Mouse (Mus musculus): ENCODE measurements around the gene Alox12. TPM values are rescaled to one million over a fixed set of nuclear protein-coding genes. Genes with fewer than 3 reads are reported as not detected.

Gene Alox12
- polyA plus RNA-seq, 1 experiment = 164 TPM

- Histone ChIP-seq H3K4me1 (peaks cover 70% of the 10 kb centered on the region), H3K27me3 (replicated peaks) (peaks cover 9% of the 10 kb centered on the region), H3K9me3 (no peaks in the 10 kb centered on the region), H3K4me3 (replicated peaks) (peak overlapping the region; percentile 62), H3K36me3 (replicated peaks; ENCODE audit: low read length) (peaks cover 42% of the 10 kb centered on the region)
- no peak for TF ChIP-seq FLI1 (IDR thresholded peaks at IDR 0.05; ENCODE audit: low read length)
- no peak for TF ChIP-seq GATA1 (IDR thresholded peaks at IDR 0.05; ENCODE audit: borderline replicate concordance, low read length)
These were observed 20.7 kb downstream of the Alox12 start for GRCm38 (mm10) chr11:70234497-70234896.

DNA sequence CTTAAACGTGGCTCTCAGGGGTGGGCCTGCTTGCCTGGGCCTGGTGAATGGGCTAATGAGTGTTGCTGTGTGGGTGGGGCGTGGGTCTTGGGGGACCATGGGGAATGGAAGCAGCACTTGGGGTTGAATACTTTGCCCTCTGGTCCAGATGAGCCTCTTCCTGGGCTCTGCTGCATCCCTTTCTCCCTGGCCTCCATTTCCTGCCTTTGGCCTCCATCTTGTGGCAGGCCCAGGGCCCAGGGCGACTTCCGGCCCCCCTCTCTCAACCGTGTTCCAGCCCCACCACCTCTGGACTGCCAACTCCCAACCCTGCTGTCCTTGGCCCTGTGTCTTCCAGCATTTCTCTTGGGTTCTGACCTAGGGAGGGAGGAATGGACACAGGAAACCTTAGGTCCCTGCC, 21.1 kb downstream of the Alox12 start:
- TF ChIP-seq GATA1 (IDR thresholded peaks at IDR 0.05; ENCODE audit: borderline replicate concordance, low read length) (no peak), FLI1 (IDR thresholded peaks at IDR 0.05; ENCODE audit: low read length) (no peak)
- Histone ChIP-seq H3K4me1 (peaks cover 75% of the 10 kb centered on the region), H3K36me3 (replicated peaks; ENCODE audit: low read length) (peaks cover 42% of the 10 kb centered on the region), H3K27me3 (replicated peaks) (peaks cover 13% of the 10 kb centered on the region), H3K9me3 (no peaks in the 10 kb centered on the region), H3K4me3 (replicated peaks) (peak overlapping the region; percentile 38)

DNA sequence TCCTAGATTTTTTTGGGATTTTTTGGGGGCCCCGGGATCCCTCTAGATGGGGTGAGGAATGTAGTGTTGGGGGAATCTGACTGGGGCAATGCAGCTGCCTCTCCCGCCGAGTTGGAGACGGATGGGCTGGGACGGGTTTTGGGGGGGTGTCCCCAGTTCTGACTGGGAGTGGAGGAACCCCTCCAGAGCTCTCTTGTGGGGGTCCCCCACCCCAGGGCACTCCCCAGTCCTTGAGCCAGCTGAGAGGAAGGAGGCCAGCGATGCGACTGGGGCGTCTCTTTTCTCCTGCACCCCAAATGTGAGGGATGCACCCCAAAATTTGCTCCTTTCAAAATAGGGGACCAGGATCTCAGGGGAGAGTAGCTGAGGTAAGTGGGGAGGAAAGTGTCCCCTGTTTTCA, 22.1 kb downstream of the Alox12 start:
- TF ChIP-seq FLI1 (IDR thresholded peaks at IDR 0.05; ENCODE audit: low read length) = no peak
- no peak for TF ChIP-seq GATA1 (IDR thresholded peaks at IDR 0.05; ENCODE audit: borderline replicate concordance, low read length)
- H3K36me3 ChIP-seq (replicated peaks; ENCODE audit: low read length) = peaks cover 32% of the 10 kb centered on the region
- H3K9me3 ChIP-seq = no peaks in the 10 kb centered on the region
- peaks cover 81% of the 10 kb centered on the region for H3K4me1 ChIP-seq
- peaks cover 23% of the 10 kb centered on the region for H3K27me3 ChIP-seq (replicated peaks)
- no peak overlapping the region for H3K4me3 ChIP-seq (replicated peaks)

- TF ChIP-seq FLI1 (IDR thresholded peaks at IDR 0.05; ENCODE audit: low read length) (no peak), GATA1 (IDR thresholded peaks at IDR 0.05; ENCODE audit: borderline replicate concordance, low read length) (no peak)
- Histone ChIP-seq H3K9me3 (no peaks in the 10 kb centered on the region), H3K4me1 (peaks cover 85% of the 10 kb centered on the region), H3K36me3 (replicated peaks; ENCODE audit: low read length) (peaks cover 29% of the 10 kb centered on the region), H3K4me3 (replicated peaks) (no peak overlapping the region), H3K27me3 (replicated peaks) (peaks cover 23% of the 10 kb centered on the region)
These were observed 22.6 kb downstream of the Alox12 start for GRCm38 (mm10) chr11:70232546-70232945.

DNA sequence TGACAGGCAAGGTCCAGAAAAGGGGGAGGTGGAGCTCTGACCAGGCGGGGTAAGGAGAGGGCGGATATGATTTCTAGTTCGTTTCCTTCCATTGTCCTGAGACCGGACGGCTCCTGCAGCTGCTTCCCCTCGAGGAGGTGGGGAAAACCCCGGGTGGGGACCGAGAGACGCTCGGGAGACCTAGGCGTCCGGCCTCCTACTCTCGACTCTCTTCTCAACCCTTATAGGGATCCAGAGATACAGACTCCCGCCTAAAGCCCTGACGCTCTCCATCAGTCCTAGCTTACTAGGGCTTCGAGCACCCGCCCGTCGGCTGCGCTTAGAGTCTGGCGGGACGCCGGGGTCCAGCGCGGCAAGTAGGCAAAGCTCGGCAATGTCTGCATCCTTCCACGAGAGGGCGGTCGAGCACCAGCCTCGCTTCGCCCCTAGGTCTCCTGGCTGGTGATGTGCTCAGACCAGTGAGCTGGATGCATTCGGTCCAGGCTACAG, 24.9 kb downstream of the Alox12 start:
- Histone ChIP-seq H3K4me1 (peaks cover 82% of the 10 kb centered on the region), H3K4me3 (replicated peaks) (peak overlapping the region; percentile 89), H3K9me3 (no peaks in the 10 kb centered on the region), H3K27me3 (replicated peaks) (peaks cover 28% of the 10 kb centered on the region), H3K36me3 (replicated peaks; ENCODE audit: low read length) (peaks cover 14% of the 10 kb centered on the region)
- TF ChIP-seq FLI1 (IDR thresholded peaks at IDR 0.05; ENCODE audit: low read length) (no peak), GATA1 (IDR thresholded peaks at IDR 0.05; ENCODE audit: borderline replicate concordance, low read length) (no peak)

- TF ChIP-seq FLI1 (IDR thresholded peaks at IDR 0.05; ENCODE audit: low read length) = no peak
- TF ChIP-seq GATA1 (IDR thresholded peaks at IDR 0.05; ENCODE audit: borderline replicate concordance, low read length) = no peak
- peak within 1 kb of the TSS; percentile 89 for H3K4me3 ChIP-seq (replicated peaks)
- H3K36me3 ChIP-seq (replicated peaks; ENCODE audit: low read length) = peaks cover 5% of the 10 kb centered on the region
- H3K4me1 ChIP-seq = peaks cover 81% of the 10 kb centered on the region
- peaks cover 28% of the 10 kb centered on the region for H3K27me3 ChIP-seq (replicated peaks)
- H3K9me3 ChIP-seq = no peaks in the 10 kb centered on the region
These were observed 25.7 kb downstream of the Alox12 start, which contains the start of gene Bcl6b for GRCm38 (mm10) chr11:70229260-70230010. Gene Bcl6b (minus strand): TSS chr11:70229798.

- H3K4me3 ChIP-seq (replicated peaks) = peak overlapping the region; percentile 89
- TF ChIP-seq GATA1 (IDR thresholded peaks at IDR 0.05; ENCODE audit: borderline replicate concordance, low read length) (no peak), FLI1 (IDR thresholded peaks at IDR 0.05; ENCODE audit: low read length) (no peak)
- H3K4me1 ChIP-seq = peaks cover 81% of the 10 kb centered on the region
- no peaks in the 10 kb centered on the region for H3K9me3 ChIP-seq
- peaks cover 28% of the 10 kb centered on the region for H3K27me3 ChIP-seq (replicated peaks)
- no peaks in the 10 kb centered on the region for H3K36me3 ChIP-seq (replicated peaks; ENCODE audit: low read length)
These were observed 26.3 kb downstream of the Alox12 start for GRCm38 (mm10) chr11:70228828-70229227.

DNA sequence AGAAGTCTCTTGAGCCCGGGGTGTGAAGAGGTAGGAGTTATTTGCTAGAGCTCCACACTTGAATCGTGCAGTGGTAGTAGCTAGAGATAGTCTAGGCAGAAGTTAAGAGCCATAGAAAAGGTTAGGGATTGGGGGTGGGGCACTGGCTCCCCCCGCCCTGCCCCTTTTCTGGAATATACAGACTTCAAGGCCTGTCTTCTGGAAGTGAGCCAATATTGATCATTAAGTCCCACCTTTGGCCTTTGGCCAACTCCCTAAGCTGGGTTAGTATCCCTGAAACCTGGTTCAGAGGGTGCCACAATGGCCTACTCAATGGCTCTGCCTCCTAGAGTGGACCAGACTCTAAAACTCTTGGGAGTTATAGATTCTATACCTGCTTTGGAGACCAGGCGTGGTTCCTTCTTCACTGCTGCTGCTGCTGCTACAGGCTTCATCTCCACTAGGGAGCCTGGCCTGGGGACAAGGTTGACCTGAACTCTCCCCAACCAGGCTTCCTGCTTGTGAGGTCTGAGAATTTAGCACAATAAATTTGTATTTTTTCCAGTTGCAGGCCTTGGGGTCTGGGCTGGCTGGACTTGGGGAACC, 27.4 kb downstream of the Alox12 start:
- Histone ChIP-seq H3K4me3 (replicated peaks) (no peak overlapping the region), H3K27me3 (replicated peaks) (peaks cover 28% of the 10 kb centered on the region), H3K9me3 (no peaks in the 10 kb centered on the region), H3K4me1 (peaks cover 82% of the 10 kb centered on the region), H3K36me3 (replicated peaks; ENCODE audit: low read length) (no peaks in the 10 kb centered on the region)
- TF ChIP-seq FLI1 (IDR thresholded peaks at IDR 0.05; ENCODE audit: low read length) (no peak), GATA1 (IDR thresholded peaks at IDR 0.05; ENCODE audit: borderline replicate concordance, low read length) (no peak)

GRCm38 (mm10) chr11:70227126-70227525, 28.0 kb downstream of the Alox12 start:
- H3K4me3 ChIP-seq (replicated peaks) = no peak overlapping the region
- TF ChIP-seq FLI1 (IDR thresholded peaks at IDR 0.05; ENCODE audit: low read length) (no peak), GATA1 (IDR thresholded peaks at IDR 0.05; ENCODE audit: borderline replicate concordance, low read length) (no peak)
- H3K4me1 ChIP-seq = peaks cover 82% of the 10 kb centered on the region
- peaks cover 28% of the 10 kb centered on the region for H3K27me3 ChIP-seq (replicated peaks)
- H3K36me3 ChIP-seq (replicated peaks; ENCODE audit: low read length) = no peaks in the 10 kb centered on the region
- H3K9me3 ChIP-seq = no peaks in the 10 kb centered on the region

DNA sequence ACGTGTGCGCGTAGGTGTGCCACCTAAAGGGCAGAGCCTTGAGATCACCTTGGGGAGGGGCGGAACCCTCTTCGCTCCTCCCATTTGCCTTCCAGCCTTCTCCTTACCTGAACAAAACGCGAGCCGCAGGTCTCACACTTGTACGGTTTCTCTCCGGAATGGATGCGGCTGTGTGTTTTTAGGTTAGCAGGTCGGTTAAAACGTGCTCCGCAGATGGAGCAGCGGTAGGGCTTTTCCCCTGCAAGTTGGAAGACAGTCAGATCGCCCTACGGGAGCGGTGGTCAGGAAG, 28.6 kb downstream of the Alox12 start:
- H3K27me3 ChIP-seq (replicated peaks) = peaks cover 28% of the 10 kb centered on the region

More for the DNA sequence above, 28.6 kb downstream of the Alox12 start:
- Histone ChIP-seq H3K36me3 (replicated peaks; ENCODE audit: low read length) (no peaks in the 10 kb centered on the region), H3K9me3 (no peaks in the 10 kb centered on the region), H3K4me1 (peaks cover 88% of the 10 kb centered on the region), H3K4me3 (replicated peaks) (no peak overlapping the region)
- TF ChIP-seq GATA1 (IDR thresholded peaks at IDR 0.05; ENCODE audit: borderline replicate concordance, low read length) = no peak
- no peak for TF ChIP-seq FLI1 (IDR thresholded peaks at IDR 0.05; ENCODE audit: low read length)
